Mouse (Mus musculus) cerebellum, adult 11 months (tissue): Measurements from ENCODE around the gene Gm28434.

ENCODE experiments used
- DNase-seq: peaks from one replicate; pipeline ENCODE4 v3.0.0; 2022

Gm28434 gene

DNA sequence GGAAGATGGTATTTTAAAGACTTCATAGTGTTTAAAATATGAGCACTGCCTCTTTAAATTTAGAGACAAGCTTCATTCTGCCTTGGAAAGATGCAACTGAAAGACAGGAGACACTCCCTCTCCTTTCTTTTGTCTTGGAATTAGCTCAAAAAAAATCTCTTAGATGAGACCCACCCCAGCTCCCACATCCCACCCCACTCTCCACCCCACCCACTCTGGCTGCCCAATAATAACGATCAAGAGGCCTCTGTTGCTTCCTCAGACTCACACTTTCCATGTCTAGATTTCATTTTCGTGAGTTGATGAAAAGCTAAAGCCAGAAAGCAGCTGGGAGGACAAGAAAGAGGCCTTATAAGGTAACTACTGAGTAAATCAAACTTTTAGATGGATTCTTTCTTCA is at the start of gene Gm28434, which contains the start of gene 2310003L06Rik:
Gm28434 (plus strand) TSS at position 317 of the 400 bp plus-strand sequence.
2310003L06Rik (plus strand) TSS at position 259 of the 400 bp plus-strand sequence.
- no peak for DNase-seq

DNA sequence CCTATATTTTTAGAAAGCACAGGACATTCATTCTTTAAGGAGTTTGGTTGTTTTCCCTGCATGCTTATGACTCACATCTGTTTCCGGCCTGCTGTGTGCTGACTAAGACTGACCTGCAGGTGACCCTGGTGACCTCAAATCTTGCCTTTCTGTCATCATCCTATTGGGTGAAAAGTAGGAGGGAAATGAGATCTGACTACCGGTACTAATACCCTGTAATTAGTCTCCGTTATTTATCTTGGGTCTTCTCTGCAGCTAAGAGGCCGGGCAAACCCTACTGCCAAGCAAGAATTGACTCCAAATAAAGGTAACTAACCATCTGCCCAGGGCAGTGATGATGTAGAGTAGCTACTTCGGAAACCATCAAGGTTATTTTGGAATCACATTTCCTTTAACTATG is 43.9 kb upstream of the Gm28434 start, which contains the start of gene Csn3:
Csn3 (plus strand) TSS at position 208 of the 400 bp plus-strand sequence.
- DNase-seq: no peak

DNA sequence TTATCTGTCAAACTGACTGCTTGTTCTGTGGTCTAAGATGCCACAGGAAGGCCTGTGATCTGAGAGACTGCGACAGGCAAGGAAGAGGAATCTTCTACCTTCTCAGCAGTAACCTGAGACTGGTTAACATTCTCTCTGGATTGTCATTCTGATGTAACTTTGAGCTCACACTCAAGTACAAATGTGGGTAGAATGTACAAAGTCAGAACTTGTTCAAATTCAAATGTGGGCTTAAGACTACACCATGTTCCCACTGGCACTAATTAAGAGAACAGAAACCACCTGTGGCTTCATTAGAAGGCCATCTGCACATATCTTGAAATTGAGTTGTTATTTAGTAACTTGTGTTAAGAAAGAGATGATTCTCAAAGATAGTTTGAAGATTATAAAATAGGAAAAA is 37.7 kb upstream of the Gm28434 start:
- DNase-seq: no peak

DNA sequence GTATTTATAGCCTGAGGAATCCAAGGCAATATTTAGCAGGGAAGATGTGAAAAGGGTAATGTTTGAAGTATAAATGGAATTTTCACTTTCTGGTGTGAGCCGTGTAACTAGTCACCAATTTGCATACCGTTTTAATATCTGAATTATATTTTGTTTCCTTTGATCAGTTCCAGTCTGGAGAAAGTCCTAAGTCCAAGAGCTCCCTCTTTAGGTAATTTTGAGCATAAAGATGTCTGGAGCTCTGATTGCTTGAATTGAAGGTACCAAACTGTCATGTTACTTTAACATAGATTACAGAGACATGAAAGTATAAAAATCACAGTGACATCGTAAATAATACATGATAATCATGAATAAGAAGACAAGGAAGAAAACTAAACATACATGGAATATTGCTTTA is 28.6 kb upstream of the Gm28434 start:
- DNase-seq: no peak

DNA sequence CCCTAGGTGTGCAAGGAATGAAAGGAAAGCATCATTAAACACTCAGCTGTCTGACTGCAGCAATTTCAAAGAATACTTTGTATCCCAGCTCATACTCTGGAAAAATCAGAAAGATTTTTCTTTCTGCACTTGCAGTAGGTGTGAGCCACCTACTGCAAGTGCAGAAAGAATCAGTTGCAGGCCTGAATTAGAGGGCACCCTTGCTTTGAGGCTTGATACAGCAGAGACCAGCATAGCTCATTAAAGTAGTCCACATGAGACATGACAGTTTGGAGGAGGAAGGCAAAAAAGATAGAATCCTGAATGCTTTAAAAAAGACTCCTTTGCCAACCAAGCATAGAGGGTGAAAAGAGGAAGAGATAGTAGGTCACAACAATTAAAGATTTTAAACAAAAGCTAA is 26.8 kb upstream of the Gm28434 start:
- DNase-seq: no peak

DNA sequence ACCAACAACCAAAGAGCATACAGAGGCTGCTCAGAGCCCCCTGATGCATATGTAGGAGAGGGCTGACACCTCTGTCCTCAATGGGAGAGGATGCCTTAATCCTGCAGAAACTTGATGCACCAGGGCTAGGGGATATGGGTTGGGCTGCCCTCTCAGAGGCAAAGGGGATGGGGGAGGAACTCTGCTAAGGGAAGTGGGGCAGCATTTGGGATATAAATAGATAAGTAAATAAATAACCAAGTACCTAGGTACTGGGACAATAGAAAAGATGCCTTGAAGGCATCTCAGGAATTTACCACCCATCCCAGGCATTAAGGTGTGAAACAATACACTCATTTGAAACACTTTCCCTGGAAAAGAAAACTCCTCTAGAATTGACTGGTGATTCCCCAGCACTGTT is 17.5 kb upstream of the Gm28434 start:
- no peak for DNase-seq

DNA sequence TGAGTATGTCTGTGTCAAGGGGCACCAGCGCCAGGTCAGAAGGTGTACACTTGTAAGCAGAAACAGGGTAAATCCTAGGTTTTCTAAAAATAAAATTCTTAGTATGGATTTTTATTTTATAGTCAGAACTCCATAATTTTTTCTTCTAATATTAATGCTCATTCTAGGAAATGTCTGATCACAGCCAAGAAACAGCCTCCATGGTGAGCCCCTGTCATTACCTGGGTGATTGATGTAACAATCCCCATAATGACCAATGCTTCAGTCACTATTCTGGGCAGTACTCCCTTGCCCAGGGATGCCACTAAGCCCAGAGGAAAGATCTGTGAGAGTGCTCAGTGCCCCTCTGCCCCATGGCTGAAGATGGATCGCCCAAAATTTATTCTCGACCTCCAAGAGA is 9.8 kb downstream of the Gm28434 start, which contains the start of gene Cabs1:
Cabs1 (plus strand) TSS at position 301 of the 400 bp plus-strand sequence.
- DNase-seq: no peak

DNA sequence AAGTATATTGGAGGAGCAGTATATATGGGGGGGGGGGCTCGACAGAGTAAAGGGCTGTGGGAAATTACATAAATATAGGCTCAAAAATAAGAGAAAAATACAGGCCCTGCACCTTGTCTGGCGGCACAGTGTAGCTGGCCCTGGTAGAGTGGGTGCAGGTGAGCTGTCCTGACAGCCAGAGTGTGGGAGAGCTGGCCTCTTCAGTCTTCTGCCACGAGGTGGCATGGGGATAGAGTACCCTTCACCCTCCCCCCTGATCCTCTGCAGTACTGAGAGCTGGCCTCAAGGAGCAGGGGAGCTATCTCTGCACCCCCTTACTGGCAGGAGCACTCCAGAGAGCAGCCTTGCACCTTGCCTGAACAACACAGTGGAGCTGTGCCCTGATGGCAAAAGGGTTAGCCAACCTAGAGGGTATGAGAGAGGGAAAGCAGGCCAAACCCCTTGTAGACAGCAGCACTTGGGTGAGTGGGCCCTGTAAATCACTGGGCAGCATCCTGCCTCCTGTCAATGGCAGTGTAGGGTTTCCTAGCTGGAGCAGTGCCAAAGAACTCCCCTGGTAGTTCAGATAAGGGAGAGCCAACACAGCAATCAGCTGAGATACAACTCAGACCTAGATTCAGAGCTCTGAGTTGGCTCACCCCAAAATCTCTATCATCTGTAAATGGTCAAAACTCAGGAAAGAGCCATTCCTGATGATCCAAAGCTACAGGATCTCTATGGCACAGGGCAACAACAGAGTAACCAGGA is 13.3 kb downstream of the Gm28434 start:
- DNase-seq: no peak

DNA sequence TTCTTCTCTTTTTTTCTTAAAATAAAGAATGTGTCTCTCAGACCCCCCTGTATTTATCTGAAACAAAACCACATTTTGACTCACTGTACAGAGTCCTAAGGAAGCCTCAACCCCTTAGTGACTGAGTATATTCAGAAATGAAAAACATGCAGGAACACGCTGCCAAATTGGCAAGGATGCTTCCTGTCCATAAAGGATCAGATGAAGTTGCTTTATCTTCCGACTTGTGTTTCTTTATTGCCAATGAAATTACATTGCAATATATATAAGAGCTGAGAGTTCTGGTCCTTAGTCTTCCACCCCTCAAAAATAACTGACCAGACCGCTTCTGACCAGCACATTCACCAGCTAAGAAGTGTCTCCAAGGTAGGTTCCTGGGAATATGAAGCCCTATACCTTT is 32.9 kb downstream of the Gm28434 start, which contains the start of gene Smr3a:
Smr3a (plus strand) TSS at position 301 of the 400 bp plus-strand sequence.
- DNase-seq: no peak

DNA sequence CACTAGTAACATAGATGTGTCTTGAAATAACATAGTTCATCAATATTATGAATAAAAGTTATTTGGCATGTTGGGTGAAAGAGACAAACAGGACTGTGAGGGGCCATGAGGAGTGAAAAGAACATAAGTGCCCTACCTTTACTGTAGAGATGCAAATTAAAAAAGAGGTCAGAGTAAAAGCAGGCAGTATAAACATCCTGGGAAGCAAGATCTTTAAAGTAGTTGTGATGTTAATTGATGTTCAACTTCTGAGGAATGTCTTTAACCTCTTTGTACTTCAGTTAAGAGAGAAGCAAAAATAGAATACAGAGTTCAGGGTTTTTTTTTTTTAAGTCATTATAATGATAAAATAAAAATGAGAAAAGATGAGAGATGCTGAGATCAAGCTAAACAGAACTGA is 35.9 kb downstream of the Gm28434 start:
- no peak for DNase-seq
